In the genomic region with DNA sequence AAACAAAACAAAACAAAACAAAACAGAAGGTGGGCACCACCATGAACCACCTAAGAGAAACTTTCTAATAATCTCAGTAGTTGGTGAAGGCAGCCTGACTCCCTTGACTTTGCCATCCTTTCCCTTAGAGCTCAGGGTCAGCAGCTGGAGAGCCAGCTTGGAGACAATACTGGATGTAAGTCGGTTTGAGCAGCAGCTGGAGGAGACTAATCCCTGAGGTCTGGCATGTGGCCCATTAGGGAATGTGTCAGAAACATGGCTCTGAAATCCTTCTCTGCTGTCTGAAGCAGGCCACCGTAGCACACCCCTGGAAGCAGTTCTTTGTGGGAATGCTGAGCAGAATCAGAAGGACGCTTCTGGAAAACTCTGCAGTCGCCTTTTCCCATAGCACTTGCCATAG, we compare ENCODE assay signal across 17 mouse cellular contexts. TPM values are rescaled to one million over a fixed set of nuclear protein-coding genes. Genes with fewer than 3 reads are reported as not detected.
DNase-seq lines count a peak whose midpoint lies in the region; ATAC-seq and TF ChIP-seq lines count a peak whose summit lies in the region.
"Had no signal": no experiment of that assay in that cellular context is flagged by ENCODE, and none has a peak within 500 bp of the region (broad histone marks: within the 10 kb centered on the region; RNA-seq: fewer than 3 reads in every experiment).

No protein-coding gene starts in this region.

- no peak for ATAC-seq in lung, embryonic 14.5 days (ENCODE audit: insufficient read depth)
- no peak for ATAC-seq in Patski
- ATAC-seq: CD4-positive, CD25-positive, alpha-beta regulatory T cell, adult 4 months; forebrain, embryonic 16.5 days had no signal

- intact Hi-C loops in gastrocnemius, postnatal 14 days (cut with DNase I; ENCODE audit: low total_unique reads) = loop anchor here (5.0 kb wide), 1 partner anchor 61 kb away; no protein-coding TSS in a partner anchor

- no peak overlapping the region for H3K4me3 ChIP-seq in lung, embryonic 14.5 days (ENCODE audit: low read depth, low read length)
- H3K4me3 ChIP-seq: erythroblast, embryonic 14.5 days; limb, embryonic 12.5 days; liver, embryonic 15.5 days; megakaryocyte, embryonic 14.5 days; neural tube, embryonic 13.5 days had no signal

- in situ Hi-C loops in Patski (cut with MboI; ENCODE audit: low pct_unique_long_range_greater_than_20kb) = loop anchor here (5.0 kb wide), 1 partner anchor 66 kb away; no protein-coding TSS in a partner anchor

- 61% methylated on average over 4 of the region's 4 CpGs for WGBS in lung, embryonic 14.5 days

- CTCF ChIA-PET in Patski (lab: Charles Lee) = interaction anchor here (1.3 to 1.5 kb wide), 2 partner anchors 19 to 64 kb away, joined by 3 to 6 read pairs; no protein-coding TSS in a partner anchor

- no peak overlapping the region for H3K9ac ChIP-seq in lung, embryonic 14.5 days
- H3K9ac ChIP-seq: limb, embryonic 12.5 days; liver, embryonic 15.5 days; neural tube, embryonic 13.5 days had no signal

- H3K27ac ChIP-seq in lung, embryonic 14.5 days (ENCODE audit: low read depth) = no peak overlapping the region
- H3K27ac ChIP-seq: limb, embryonic 12.5 days; liver, embryonic 15.5 days; neural tube, embryonic 13.5 days had no signal

- TF ChIP-seq CTCF in lung, embryonic 14.5 days (IDR thresholded peaks at IDR 0.05; ENCODE audit: low read depth) = no peak
- TF ChIP-seq CTCF in Patski (IDR thresholded peaks at IDR 0.05) = no peak

- DNase-seq in gastrocnemius, postnatal 14 days = peak; percentile 65
- DNase-seq in gastrocnemius, adult 18-20 months (ENCODE audit: low spot score) = no peak
- DNase-seq in lung, embryonic 14.5 days = peak; percentile 65
- DNase-seq in lung, postnatal 25 days (ENCODE audit: low spot score) = no peak
- peak; percentile 54 for DNase-seq in Patski (ENCODE audit: low read depth, low spot score)
- peak; percentile 57 to 67 for DNase-seq in lung, postnatal 4 days
- DNase-seq in urinary bladder, postnatal 36 days (ENCODE audit: low spot score in 2 of 2) = no peak
- DNase-seq: gastrocnemius, postnatal 25 days; kidney, adult 8-10 months; thymus, adult 2 months had no signal

- no peaks in the 10 kb centered on the region for H3K4me1 ChIP-seq in lung, embryonic 14.5 days (ENCODE audit: insufficient read depth)
- H3K4me1 ChIP-seq: limb, embryonic 12.5 days; megakaryocyte, embryonic 14.5 days; neural tube, embryonic 13.5 days had no signal

- H3K9me3 ChIP-seq in lung, embryonic 14.5 days (ENCODE audit: low read depth, low read length) = no peaks in the 10 kb centered on the region
- H3K9me3 ChIP-seq: limb, embryonic 12.5 days; liver, embryonic 15.5 days; megakaryocyte, embryonic 14.5 days; neural tube, embryonic 13.5 days had no signal

- peaks cover 87% of the 10 kb centered on the region for H3K36me3 ChIP-seq in lung, embryonic 14.5 days (ENCODE audit: insufficient read depth)

- H3K27me3 ChIP-seq in lung, embryonic 14.5 days (ENCODE audit: insufficient read depth, low read length) = no peaks in the 10 kb centered on the region
- H3K27me3 ChIP-seq in Patski = no peaks in the 10 kb centered on the region
- H3K27me3 ChIP-seq: limb, embryonic 12.5 days; liver, embryonic 15.5 days; megakaryocyte, embryonic 14.5 days; neural tube, embryonic 13.5 days had no signal

- POLR2A ChIA-PET in Patski (lab: Charles Lee) = no interaction called here

- H3K4me2 ChIP-seq in lung, embryonic 14.5 days = no peak overlapping the region
- H3K4me2 ChIP-seq: limb, embryonic 12.5 days; liver, embryonic 15.5 days; neural tube, embryonic 13.5 days had no signal

RNA-seq across cellular contexts. Expression of a gene that starts 21.9 kb away (rescaled TPM):
- 10 to 100 TPM; 38.6 to 38.9 TPM for total RNA-seq in gastrocnemius, postnatal 14 days (2021)
- total RNA-seq in gastrocnemius, adult 18-20 months (2021) = 10 to 100 TPM; 38.8 to 39.5 TPM
- polyA plus RNA-seq in lung, embryonic 14.5 days (2014; fragmentation: Nextera tagmentation; extraction: Ambion mirVana) = 84.4 and 92.2 TPM in 2 replicates
- polyA plus RNA-seq in Patski (2021) = 63.0 TPM

RNA-seq across cellular contexts. Expression of a gene that starts 21.9 kb away (rescaled TPM):
- 1 to 10 TPM; 5.2 to 7.1 TPM for total RNA-seq in gastrocnemius, postnatal 14 days (2021)
- 1 to 10 TPM; 2.9 to 4.1 TPM for total RNA-seq in gastrocnemius, adult 18-20 months (2021)
- polyA plus RNA-seq in lung, embryonic 14.5 days (2014; fragmentation: Nextera tagmentation; extraction: Ambion mirVana) = 17.3 and 18.1 TPM in 2 replicates
- 20.2 TPM for polyA plus RNA-seq in Patski (2021)

RNA-seq across cellular contexts. Expression of a gene that starts 49.7 kb away (rescaled TPM):
- total RNA-seq in gastrocnemius, postnatal 14 days (2021) = 1 to 10 TPM; 2.3 to 2.5 TPM
- 1 to 10 TPM; 1.4 to 1.8 TPM for total RNA-seq in gastrocnemius, adult 18-20 months (2021)
- 2.8 and 3.2 TPM in 2 replicates for polyA plus RNA-seq in lung, embryonic 14.5 days (2014; fragmentation: Nextera tagmentation; extraction: Ambion mirVana)
- 47.3 TPM for polyA plus RNA-seq in Patski (2021)

Comparison
In these comparisons a context has a peak if more than half of its experiments do, and no peak if none do; other contexts are left out.
1. DNase-seq: peak in gastrocnemius, postnatal 14 days (single experiment), lung, embryonic 14.5 days (single experiment), Patski (single experiment) and lung, postnatal 4 days (2 of 2); none in gastrocnemius, adult 18-20 months (single experiment), lung, postnatal 25 days (single experiment) and urinary bladder, postnatal 36 days (0 of 2).